Mouse (Mus musculus) small intestine, adult 2 months (tissue): ENCODE data around the gene Dram1. TPM values are rescaled to one million over a fixed set of nuclear protein-coding genes. Genes with fewer than 3 reads are reported as not detected.

Experiments
- H3K27ac ChIP-seq: fragments of 200-500 bp; 2 replicates; pipeline ENCODE4 v1.5.1; 2012; ENCODE audit warnings: low read depth, low read length, control low read depth, inconsistent platforms; ENCODE audit not compliant: insufficient read depth
- H3K27me3 ChIP-seq: fragments of 200-500 bp; 2 replicates; pipeline ENCODE4 v1.6.1; 2012; ENCODE audit warnings: mild to moderate bottlenecking, moderate library complexity, low read length, inconsistent platforms; ENCODE audit not compliant: control insufficient read depth, insufficient read depth
- H3K36me3 ChIP-seq: fragments of 200-500 bp; 2 replicates; pipeline ENCODE4 v1.6.1; 2012; ENCODE audit warnings: mild to moderate bottlenecking, low read length, control low read depth, inconsistent platforms; ENCODE audit not compliant: control insufficient read depth, insufficient read depth
- H3K4me1 ChIP-seq: fragments of 200-500 bp; 2 replicates; pipeline ENCODE4 v1.6.1; 2012; ENCODE audit warnings: low read length, inconsistent platforms, mixed read lengths; ENCODE audit not compliant: control insufficient read depth, insufficient read depth, insufficient read length
- H3K4me3 ChIP-seq: fragments of 200-500 bp; 2 replicates; pipeline ENCODE4 v1.5.1; 2012; ENCODE audit warnings: low read depth, mild to moderate bottlenecking, control low read depth, inconsistent platforms, low read length, moderate library complexity
- CTCF ChIP-seq: fragments of 200-500 bp; IDR thresholded peaks from 2 replicates; pipeline ENCODE4 v1.5.1; 2012; ENCODE audit warnings: low read depth, mild to moderate bottlenecking, control low read depth, inconsistent platforms, low read length, moderate library complexity, mixed read lengths; ENCODE audit not compliant: insufficient replicate concordance, insufficient read length; ENCODE audit errors: extremely low read depth
- POLR2A ChIP-seq: fragments of 200-500 bp; IDR thresholded peaks from 2 replicates; pipeline ENCODE4 v1.6.1; 2012; ENCODE audit warnings: low read depth, mild to moderate bottlenecking, control low read depth, inconsistent platforms, low read length, moderate library complexity
- WGBS: fragments of 180-500 bp; shearing (Covaris S2); methylation state at CpG from one replicate; pipeline ENCODE4 v1.1.7; 2018; 5-methylcytosine and 5-hydroxymethylcytosine counted together
- polyA plus RNA-seq: library from polyadenylated mRNA; depleted of rRNA; stranded (reverse); fragments of >200 nt; gene quantifications from 2 replicates; pipeline ENCODE4 v1.2.3, GENCODE M21; 2012

Dram1 gene
- polyA plus RNA-seq, 1 experiment, result 3.6 TPM

GRCm38 (mm10) chr10:88385290-88385689 is 6.4 kb upstream of the Dram1 start:
- no peaks in the 10 kb centered on the region for H3K36me3 ChIP-seq
- no peak overlapping the region for H3K4me3 ChIP-seq
- no peaks in the 10 kb centered on the region for H3K27me3 ChIP-seq
- H3K4me1 ChIP-seq, result peaks cover 17% of the 10 kb centered on the region
- TF ChIP-seq CTCF, result no peak
- TF ChIP-seq POLR2A, result no peak
- no peak overlapping the region for H3K27ac ChIP-seq
- WGBS, result 86% methylated on average over 11 of the region's 11 CpGs

- H3K27ac ChIP-seq, result no peak overlapping the region
- 24% methylated on average over 5 of the region's 5 CpGs for WGBS
Measured at GRCm38 (mm10) chr10:88384081-88384480, 5.2 kb upstream of the Dram1 start.

GRCm38 (mm10) chr10:88383479-88383878 is 4.6 kb upstream of the Dram1 start:
- H3K4me1 ChIP-seq, result peaks cover 7% of the 10 kb centered on the region
- H3K36me3 ChIP-seq, result no peaks in the 10 kb centered on the region
- no peak overlapping the region for H3K27ac ChIP-seq
- WGBS, result 83% methylated on average over 4 of the region's 4 CpGs
- H3K4me3 ChIP-seq, result no peak overlapping the region
- TF ChIP-seq CTCF (no peak), POLR2A (0 out of 2 replicates have a peak, but pooled peaks have one; percentile 24)
- no peaks in the 10 kb centered on the region for H3K27me3 ChIP-seq

More at GRCm38 (mm10) chr10:88384081-88384480, 5.2 kb upstream of the Dram1 start:
- H3K27me3 ChIP-seq, result no peaks in the 10 kb centered on the region
- H3K36me3 ChIP-seq, result no peaks in the 10 kb centered on the region
- no peak for TF ChIP-seq CTCF
- peaks cover 9% of the 10 kb centered on the region for H3K4me1 ChIP-seq
- H3K4me3 ChIP-seq, result no peak overlapping the region

- 29% methylated on average over 6 of the region's 6 CpGs for WGBS
- H3K4me1 ChIP-seq, result peaks cover 7% of the 10 kb centered on the region
- H3K4me3 ChIP-seq, result no peak overlapping the region
- TF ChIP-seq CTCF (no peak), POLR2A (no peak)
- H3K27me3 ChIP-seq, result no peaks in the 10 kb centered on the region
- H3K36me3 ChIP-seq, result no peaks in the 10 kb centered on the region
- H3K27ac ChIP-seq, result no peak overlapping the region
Measured at GRCm38 (mm10) chr10:88382009-88382408, 3.1 kb upstream of the Dram1 start.

GRCm38 (mm10) chr10:88381286-88381685 is 2.4 kb upstream of the Dram1 start:
- Histone ChIP-seq H3K27ac (no peak overlapping the region), H3K27me3 (no peaks in the 10 kb centered on the region), H3K4me1 (peaks cover 7% of the 10 kb centered on the region), H3K4me3 (no peak overlapping the region), H3K36me3 (no peaks in the 10 kb centered on the region)
- WGBS, result 79% methylated on average over 4 of the region's 4 CpGs
- TF ChIP-seq CTCF (no peak), POLR2A (no peak)

- peak overlapping the region; percentile 56 for H3K27ac ChIP-seq
Measured at GRCm38 (mm10) chr10:88380430-88381060, 1.7 kb upstream of the Dram1 start.

GRCm38 (mm10) chr10:88380002-88380401 is 1.1 kb upstream of the Dram1 start:
- peak overlapping the region; percentile 88 for H3K4me3 ChIP-seq
- 1% methylated on average over 11 of the region's 11 CpGs for WGBS
- H3K4me1 ChIP-seq, result peaks cover 7% of the 10 kb centered on the region
- peak overlapping the region; percentile 56 for H3K27ac ChIP-seq
- H3K27me3 ChIP-seq, result no peaks in the 10 kb centered on the region
- H3K36me3 ChIP-seq, result no peaks in the 10 kb centered on the region
- TF ChIP-seq POLR2A, result no peak
- no peak for TF ChIP-seq CTCF

More at GRCm38 (mm10) chr10:88380430-88381060, 1.7 kb upstream of the Dram1 start:
- no peaks in the 10 kb centered on the region for H3K27me3 ChIP-seq
- H3K36me3 ChIP-seq, result no peaks in the 10 kb centered on the region
- no peak overlapping the region for H3K4me3 ChIP-seq
- peaks cover 7% of the 10 kb centered on the region for H3K4me1 ChIP-seq
- WGBS, result 28% methylated on average over 14 of the region's 14 CpGs
- no peak for TF ChIP-seq CTCF
- TF ChIP-seq POLR2A, result no peak
